Mouse (Mus musculus): ENCODE data around the gene Prss57.

The Prss57 gene

DNA sequence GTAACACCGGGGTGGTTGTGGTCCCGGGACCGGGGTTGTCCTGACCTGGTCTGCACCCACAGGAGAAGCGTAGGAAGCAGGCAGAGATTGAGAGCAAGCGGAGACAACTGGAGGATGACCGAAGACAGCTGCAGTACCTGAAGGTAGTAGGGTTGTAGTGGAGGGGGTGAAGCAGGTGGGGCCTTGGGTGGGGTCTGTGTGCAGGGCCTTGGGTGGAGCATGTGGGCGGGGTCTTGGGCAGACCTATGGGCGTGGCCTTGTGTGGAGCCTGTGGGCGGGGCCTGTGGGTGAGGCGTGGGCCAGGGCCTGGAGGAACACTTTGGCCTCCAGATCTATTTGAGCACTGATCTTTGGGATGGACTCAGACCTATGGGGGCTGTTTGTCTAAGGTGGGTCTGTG lies 16.2 kb upstream of the Prss57 start:
- peak; percentile 63 to 75 for DNase-seq

GRCm38 (mm10) chr10:79806331-79806730 lies 15.6 kb upstream of the Prss57 start:
- no peak for DNase-seq

DNA sequence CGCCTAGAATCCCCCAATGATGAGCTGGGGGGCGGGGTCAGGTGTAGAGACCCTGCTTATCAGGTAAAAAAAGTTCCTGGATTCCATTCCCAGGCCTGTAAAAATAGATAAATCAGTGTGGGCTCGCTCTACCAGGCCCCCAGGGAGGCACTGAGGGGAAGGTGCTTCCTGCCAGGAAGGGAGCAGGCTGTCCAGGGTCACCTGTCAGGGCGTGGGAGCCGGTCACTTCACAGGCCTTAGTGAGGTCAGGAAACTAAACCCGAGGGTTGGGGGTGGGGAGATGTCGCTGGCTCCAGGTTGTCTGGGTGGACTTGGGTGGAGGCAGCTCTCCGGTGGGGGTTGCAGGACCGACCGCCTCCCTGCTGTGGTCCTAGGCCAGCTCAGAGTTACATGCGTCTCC lies 14.9 kb upstream of the Prss57 start:
- peak; percentile 75 to 91 for DNase-seq

DNA sequence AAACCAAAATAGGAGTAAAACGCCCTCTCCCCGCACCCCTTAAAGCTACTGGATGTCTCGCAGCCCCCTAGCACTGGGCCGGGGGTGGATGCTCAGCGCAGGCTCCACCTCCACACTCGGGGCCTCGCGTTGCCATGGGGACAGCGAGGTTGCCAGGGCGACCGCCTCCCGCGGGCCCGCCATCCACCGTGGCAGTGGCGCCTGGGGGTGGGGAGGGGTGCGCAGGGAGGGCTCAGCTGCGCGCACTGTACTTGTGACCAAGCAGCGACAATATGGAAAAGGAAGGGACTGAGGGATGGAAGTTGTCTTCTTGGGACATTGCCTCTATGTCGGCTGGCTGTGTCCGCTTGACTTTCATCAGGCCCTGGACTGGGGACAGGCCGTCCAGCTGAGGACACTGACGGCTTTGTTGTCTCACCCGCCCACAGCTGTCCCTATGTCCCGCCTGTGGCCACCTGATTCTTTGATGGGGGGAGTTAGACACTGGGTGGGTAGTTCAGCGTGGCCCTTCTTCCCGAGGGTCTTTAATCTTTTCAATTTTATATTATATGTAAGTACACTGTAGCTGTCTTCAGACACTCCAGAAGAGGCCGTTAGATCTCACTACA lies 13.1 kb upstream of the Prss57 start:
- DNase-seq: peak; percentile 47 to 69

GRCm38 (mm10) chr10:79802331-79802971 lies 11.7 kb upstream of the Prss57 start:
- peak; percentile 84 to 95 for DNase-seq

GRCm38 (mm10) chr10:79801837-79802236 lies 11.1 kb upstream of the Prss57 start:
- peak; percentile 69 to 89 for DNase-seq

DNA sequence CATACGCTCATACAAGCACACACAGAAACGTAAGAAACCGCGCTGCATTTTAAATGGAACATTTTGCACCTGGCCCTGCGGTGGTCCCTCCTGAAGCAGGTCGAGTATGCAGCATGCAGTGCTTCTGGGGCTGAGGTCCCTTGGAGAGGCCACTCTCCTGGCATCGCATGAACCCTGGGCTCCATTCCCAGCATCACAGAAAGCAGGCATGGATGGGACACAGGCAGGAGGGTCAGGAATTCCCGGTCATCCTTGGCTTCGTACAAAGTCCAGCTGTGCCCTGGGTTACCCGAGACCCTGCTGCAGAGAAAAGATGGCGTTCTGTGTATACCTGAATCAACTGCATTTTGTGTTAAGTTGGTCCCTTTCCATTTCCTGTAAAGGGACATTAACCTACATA lies 9.7 kb upstream of the Prss57 start:
- peak; percentile 41 to 63 for DNase-seq

DNA sequence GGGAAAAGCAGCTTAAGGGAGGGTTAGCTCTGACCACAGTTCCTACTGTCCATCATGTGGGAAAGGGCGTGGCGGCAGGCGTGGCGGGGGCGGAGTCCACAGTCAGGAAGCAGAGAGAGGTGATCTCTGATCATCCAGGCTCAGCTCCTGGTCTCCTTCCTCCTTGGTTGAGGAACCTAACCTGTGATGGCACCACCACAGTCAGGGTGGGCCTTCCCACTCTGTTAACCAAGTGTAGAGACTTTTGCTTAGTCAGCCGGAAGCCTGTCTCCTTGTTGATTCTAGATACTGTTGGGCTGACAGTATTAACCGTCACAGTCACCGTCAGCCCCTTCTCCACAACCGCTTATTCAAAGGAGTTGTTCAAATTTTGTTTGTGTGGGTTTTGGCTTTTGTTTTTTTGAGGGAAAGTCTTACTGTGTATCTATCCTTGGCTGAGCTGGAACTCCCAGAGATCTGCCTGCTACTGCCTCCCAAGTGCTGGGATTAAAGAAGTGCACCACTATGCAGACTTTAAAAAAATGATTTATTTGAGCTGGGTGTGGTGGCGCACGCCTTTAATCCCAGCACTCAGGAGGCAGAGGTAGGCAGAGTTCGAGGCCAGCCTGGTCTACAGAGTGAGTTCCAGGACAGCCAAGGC lies 7.6 kb upstream of the Prss57 start:
- peak; percentile 75 to 85 for DNase-seq

GRCm38 (mm10) chr10:79797326-79797725 lies 6.6 kb upstream of the Prss57 start:
- DNase-seq: peak in 1 of 2 experiments; percentile 62

DNA sequence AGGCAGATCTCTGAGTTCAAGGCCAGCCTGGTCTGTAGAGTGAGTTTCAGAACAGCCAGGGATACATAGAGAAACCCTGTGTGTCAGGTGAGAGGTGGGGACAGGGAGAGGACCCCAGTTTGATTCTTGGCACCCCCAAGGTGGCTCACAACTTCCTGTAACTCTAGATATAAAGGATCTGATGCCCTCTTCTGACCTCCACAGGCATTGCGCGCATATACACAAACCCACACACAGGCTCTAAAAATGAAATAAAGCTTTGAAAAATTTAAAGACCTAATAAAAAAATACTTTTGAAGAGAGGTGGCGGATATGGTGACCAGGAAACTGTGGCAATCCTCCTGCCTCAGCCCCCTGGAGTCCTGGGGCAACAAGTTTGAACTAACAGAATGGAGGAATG lies 5.1 kb upstream of the Prss57 start:
- DNase-seq: no peak

GRCm38 (mm10) chr10:79794491-79794931 lies 3.8 kb upstream of the Prss57 start:
- DNase-seq: peak; percentile 89 to 95

DNA sequence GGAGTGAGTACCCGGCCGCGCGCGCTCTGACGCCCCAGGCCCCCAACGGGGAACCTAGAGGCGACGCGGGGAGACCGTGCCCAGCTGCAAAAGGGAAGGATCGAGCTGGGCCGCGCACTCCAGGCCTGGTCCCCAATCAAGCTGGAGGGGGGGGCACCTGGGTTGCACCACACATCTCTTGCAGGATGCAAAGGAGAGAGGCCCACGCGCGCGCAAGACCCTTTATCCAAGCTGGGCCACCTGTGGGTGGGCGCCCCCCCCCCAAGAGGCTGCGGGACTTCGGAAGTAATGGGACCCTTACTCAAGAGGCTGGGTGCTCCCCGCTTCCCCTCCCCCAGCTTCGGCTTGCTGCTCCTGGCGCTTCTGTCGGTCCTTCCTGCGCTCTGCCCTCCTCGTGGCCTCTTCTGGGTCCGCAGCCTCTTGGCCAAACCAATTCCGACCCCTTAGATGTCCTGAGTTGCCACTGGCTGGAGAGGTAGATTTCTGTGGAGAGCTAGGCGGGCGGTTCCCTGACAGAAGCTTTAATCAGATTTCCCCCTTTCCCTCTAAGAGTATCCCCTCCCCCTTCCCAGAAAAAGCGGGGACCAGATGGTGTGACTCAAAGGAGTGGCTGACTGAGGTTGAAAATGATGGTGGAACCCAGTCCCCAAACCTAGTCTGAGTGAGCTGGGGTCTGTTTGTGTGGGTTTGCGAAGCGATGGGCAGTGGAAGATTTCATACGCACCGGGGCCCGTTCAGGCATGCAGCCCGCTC lies 3.2 kb upstream of the Prss57 start:
- DNase-seq: peak; percentile 54 to 74

GRCm38 (mm10) chr10:79793051-79793737 lies 2.4 kb upstream of the Prss57 start, which contains the start of gene Palm:
Palm (plus strand) TSS chr10:79793572.
- DNase-seq: peak; percentile 86 to 90

GRCm38 (mm10) chr10:79792339-79793040 lies 1.7 kb upstream of the Prss57 start:
- DNase-seq: peak in 1 of 2 experiments; percentile 38

DNA sequence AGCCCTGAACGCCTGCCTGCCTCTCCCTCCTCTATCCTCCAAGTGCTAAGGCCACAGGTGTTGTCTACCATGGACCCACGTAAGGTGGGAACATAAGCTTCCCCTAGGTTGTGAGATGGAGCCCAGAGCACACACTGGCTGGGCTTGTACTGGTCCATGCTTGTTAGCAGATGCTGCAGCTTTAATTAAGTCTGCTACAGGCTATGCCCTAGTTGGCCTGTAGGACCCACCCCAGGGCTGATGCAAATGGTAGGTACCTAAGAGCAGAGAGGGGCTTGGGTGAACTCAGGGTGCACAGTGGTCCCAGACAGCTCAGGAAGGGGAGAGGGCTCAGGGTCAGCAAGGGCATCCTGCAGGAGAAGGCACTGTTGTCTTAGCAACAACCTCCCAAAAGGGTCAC lies 1.2 kb downstream of the Prss57 start:
- peak in 1 of 2 experiments; percentile 26 for DNase-seq

DNA sequence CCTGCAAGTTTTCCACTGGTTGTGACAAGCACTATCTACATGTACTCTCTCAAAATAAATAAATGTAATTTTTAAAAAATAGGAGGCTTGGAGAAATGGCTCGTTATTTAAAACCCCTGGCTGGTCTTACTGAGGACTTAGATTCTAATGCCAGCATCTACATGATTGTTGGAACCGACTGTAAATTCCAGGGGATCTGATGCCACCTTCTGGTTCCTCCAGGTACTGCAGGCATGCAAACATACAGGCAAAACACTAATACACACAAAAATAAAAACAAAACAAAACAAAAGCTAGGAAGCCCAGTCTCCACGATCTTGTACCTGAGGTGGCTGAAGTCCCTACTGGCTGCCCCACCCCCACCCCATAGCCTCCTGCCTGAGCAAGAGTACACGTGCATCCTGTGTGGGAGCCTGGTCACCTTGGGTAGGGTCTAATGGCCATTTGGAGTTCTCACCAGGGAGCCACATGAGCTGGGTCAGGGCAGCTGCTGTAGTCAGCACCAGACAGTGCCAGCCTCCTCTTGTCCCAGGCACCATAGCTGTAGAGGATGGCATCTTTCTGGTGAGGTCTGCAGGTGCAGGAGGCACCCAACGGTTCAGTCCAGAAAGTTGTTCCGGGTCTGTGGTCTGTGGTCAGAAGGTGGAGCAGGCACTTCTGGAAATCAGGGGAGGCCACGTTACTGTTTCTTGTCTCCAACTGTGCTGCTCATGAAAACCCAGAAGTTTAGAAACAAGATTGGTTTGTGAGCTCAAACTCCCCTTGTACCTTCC lies 2.2 kb downstream of the Prss57 start:
- peak; percentile 74 to 94 for DNase-seq

- DNase-seq: peak; percentile 44 to 76
These were observed 6.6 kb downstream of the Prss57 start for GRCm38 (mm10) chr10:79783920-79784800.

- peak; percentile 44 to 54 for DNase-seq
These were observed 7.7 kb downstream of the Prss57 start for GRCm38 (mm10) chr10:79783050-79783449.

DNA sequence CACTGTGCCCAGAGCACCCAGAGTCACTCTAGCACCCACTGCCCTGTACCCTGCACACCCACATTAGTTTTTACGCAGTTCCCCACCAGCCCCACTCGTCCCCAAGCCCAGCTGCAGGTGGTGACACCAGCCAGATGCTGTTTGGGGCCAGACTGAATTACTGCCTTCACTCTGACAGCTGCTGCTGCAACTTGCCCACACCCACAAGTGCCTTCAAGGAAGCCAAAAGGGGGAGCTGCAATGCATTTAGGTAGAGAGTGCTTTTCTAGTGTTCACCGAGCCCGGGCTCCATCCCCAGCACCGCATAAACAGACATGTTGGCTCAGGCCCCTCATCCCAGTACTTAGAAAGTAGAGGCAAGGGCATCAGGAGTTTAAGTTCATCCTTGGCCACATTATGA lies 8.8 kb downstream of the Prss57 start:
- DNase-seq: peak in 1 of 2 experiments; percentile 35

DNA sequence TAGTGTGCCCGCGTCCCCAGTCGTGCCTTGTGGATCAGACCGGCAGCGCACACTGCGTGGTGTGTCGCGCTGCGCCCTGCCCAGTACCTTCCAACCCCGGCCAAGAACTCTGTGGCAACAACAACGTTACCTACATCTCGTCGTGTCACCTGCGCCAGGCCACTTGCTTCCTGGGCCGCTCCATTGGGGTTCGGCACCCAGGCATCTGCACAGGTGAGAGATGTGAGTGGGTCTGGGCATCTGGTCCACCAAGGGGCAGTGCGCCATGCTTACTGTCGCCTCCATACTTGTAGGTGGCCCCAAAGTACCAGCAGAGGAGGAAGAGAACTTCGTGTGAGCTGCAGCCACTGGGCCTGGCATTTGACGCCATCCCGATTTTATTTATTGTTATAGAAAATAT lies 9.6 kb downstream of the Prss57 start:
- peak in 1 of 2 experiments; percentile 53 for DNase-seq

Data from kidney, postnatal 25 days (tissue).